Mouse (Mus musculus): ENCODE results near the gene Gatad2a.

- TF ChIP-seq CTCF (IDR thresholded peaks at IDR 0.05; ENCODE audit: low read depth, low read length) (no peak), POLR2A (IDR thresholded peaks at IDR 0.05; ENCODE audit: borderline replicate concordance, low read depth, low read length) (no peak)
Observed at GRCm38 (mm10) chr8:70023596-70023995, 27.4 kb upstream of the Gatad2a start.
